Mouse (Mus musculus) small intestine, adult 2 months (tissue): ENCODE measurements around the gene Sncg.

Experiments
- CTCF ChIP-seq: fragments of 200-500 bp; IDR thresholded peaks from 2 replicates; pipeline ENCODE4 v1.5.1; 2012; ENCODE audit warnings: low read depth, mild to moderate bottlenecking, control low read depth, inconsistent platforms, low read length, moderate library complexity, mixed read lengths; ENCODE audit not compliant: insufficient replicate concordance, insufficient read length; ENCODE audit errors: extremely low read depth
- POLR2A ChIP-seq: fragments of 200-500 bp; IDR thresholded peaks from 2 replicates; pipeline ENCODE4 v1.6.1; 2012; ENCODE audit warnings: low read depth, mild to moderate bottlenecking, control low read depth, inconsistent platforms, low read length, moderate library complexity

DNA sequence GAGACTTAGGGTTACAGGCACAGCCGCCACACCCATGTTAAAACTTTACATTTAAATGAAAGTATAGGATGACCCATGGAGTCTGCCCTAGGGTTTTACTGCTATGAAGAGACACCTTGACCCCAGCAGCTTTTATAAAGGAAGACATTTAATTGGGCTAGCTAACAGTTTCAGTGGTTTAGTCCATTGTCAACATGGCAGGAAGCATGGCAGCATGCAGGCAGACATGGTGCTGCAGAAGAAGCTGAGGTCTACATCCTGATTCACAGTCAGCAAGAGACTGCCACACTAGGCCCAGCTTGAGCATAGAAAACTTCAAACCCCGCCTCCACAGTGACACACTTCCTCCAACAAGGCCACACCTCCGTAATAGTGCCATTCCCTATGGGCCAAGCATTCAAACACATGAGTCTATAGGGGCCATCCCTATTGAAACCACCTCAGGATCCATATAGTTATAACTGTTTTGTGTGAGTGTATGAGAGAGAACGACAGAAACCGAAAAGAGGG lies 51.0 kb downstream of the Sncg start:
- no peak for TF ChIP-seq CTCF
- TF ChIP-seq POLR2A: no peak
